7 mouse cellular contexts compared by ENCODE assay signal in genomic region chr2:118388341-118389335, GRCm38 (mm10). TPM values are rescaled to one million over a fixed set of nuclear protein-coding genes. Genes with fewer than 3 reads are reported as not detected.
A peak's percentile ranks its signal among the peaks of the same experiment; 100 is the strongest.
DNase-seq lines count a peak whose midpoint lies in the region; ATAC-seq lines count a peak whose summit lies in the region.

Gene Eif2ak4, plus strand, starts transcription at chr2:118388618.

- H3K4me3 ChIP-seq in embryonic facial prominence, embryonic 11.5 days (ENCODE audit: low read depth, low read length) = peak within 1 kb of the TSS; percentile 83
- peak within 1 kb of the TSS; percentile 82 for H3K4me3 ChIP-seq in limb, embryonic 10.5 days
- H3K4me3 ChIP-seq in midbrain, embryonic 13.5 days (replicated peaks) = peak within 1 kb of the TSS; percentile 82

- H3K27ac ChIP-seq in embryonic facial prominence, embryonic 11.5 days (replicated peaks; ENCODE audit: low read depth, low read length) = peak within 1 kb of the TSS; percentile 81
- H3K27ac ChIP-seq in limb, embryonic 10.5 days = peak within 1 kb of the TSS; percentile 96
- peak within 1 kb of the TSS; percentile 90 for H3K27ac ChIP-seq in midbrain, embryonic 13.5 days

- H3K4me2 ChIP-seq in embryonic facial prominence, embryonic 11.5 days (ENCODE audit: low read depth, low read length) = peak within 1 kb of the TSS; percentile 43
- H3K4me2 ChIP-seq in midbrain, embryonic 13.5 days (replicated peaks) = peak within 1 kb of the TSS; percentile 71

- no peaks in the 10 kb centered on the region for H3K4me1 ChIP-seq in embryonic facial prominence, embryonic 11.5 days (ENCODE audit: control insufficient read depth, insufficient read depth, low read length)
- peaks cover 19% of the 10 kb centered on the region for H3K4me1 ChIP-seq in limb, embryonic 10.5 days
- peaks cover 17% of the 10 kb centered on the region for H3K4me1 ChIP-seq in midbrain, embryonic 13.5 days (replicated peaks)

- H3K27me3 ChIP-seq in embryonic facial prominence, embryonic 11.5 days (ENCODE audit: control insufficient read depth, insufficient read depth, low read length) = no peaks in the 10 kb centered on the region
- no peaks in the 10 kb centered on the region for H3K27me3 ChIP-seq in limb, embryonic 10.5 days (ENCODE audit: low read depth, poor library complexity, severe bottlenecking)
- H3K27me3 ChIP-seq in midbrain, embryonic 13.5 days = no peaks in the 10 kb centered on the region

- WGBS in embryonic facial prominence, embryonic 11.5 days = under 1% methylated on average over 61 of the region's 61 CpGs
- WGBS in limb, embryonic 10.5 days = 2% methylated on average over 61 of the region's 61 CpGs
- under 1% methylated on average over 61 of the region's 61 CpGs for WGBS in midbrain, embryonic 13.5 days

- H3K9me3 ChIP-seq in embryonic facial prominence, embryonic 11.5 days (replicated peaks; ENCODE audit: control insufficient read depth, low read length) = no peaks in the 10 kb centered on the region
- H3K9me3 ChIP-seq in limb, embryonic 10.5 days (replicated peaks) = no peaks in the 10 kb centered on the region
- no peaks in the 10 kb centered on the region for H3K9me3 ChIP-seq in midbrain, embryonic 13.5 days

- peak; percentile 98 for ATAC-seq in embryonic facial prominence, embryonic 11.5 days (replicated peaks; ENCODE audit: insufficient number of reproducible peaks, low FRiP score, low TSS enrichment, low read depth)
- ATAC-seq in granulocyte monocyte progenitor cell, adult 5-6 weeks (replicated peaks; ENCODE audit: poor library complexity, severe bottlenecking) = peak; percentile 96
- peak; percentile 98 for ATAC-seq in midbrain, embryonic 13.5 days

- H3K36me3 ChIP-seq in embryonic facial prominence, embryonic 11.5 days (replicated peaks; ENCODE audit: control insufficient read depth, insufficient read depth, low read depth, low read length) = no peaks in the 10 kb centered on the region
- no peaks in the 10 kb centered on the region for H3K36me3 ChIP-seq in limb, embryonic 10.5 days
- no peaks in the 10 kb centered on the region for H3K36me3 ChIP-seq in midbrain, embryonic 13.5 days

- peak within 1 kb of the TSS; percentile 89 for H3K9ac ChIP-seq in embryonic facial prominence, embryonic 11.5 days (replicated peaks; ENCODE audit: low read length)
- H3K9ac ChIP-seq in midbrain, embryonic 13.5 days (replicated peaks) = peak within 1 kb of the TSS; percentile 86

- DNase-seq in adrenal gland, postnatal 14 days = peak; percentile 100
- DNase-seq in embryonic facial prominence, embryonic 11.5 days (ENCODE audit: low spot score) = peak; percentile 99
- DNase-seq in kidney, adult 11 months = peak; percentile 100
- peak; percentile 95 for DNase-seq in limb, embryonic 10.5 days (ENCODE audit: low spot score)
- peak; percentile 99 for DNase-seq in spleen, adult 12 weeks (ENCODE audit: low spot score)

RNA-seq across cellular contexts. Expression of gene Eif2ak4, which starts in this region (rescaled TPM):
- 16.6 and 17.2 TPM in 2 replicates for total RNA-seq in adrenal gland, postnatal 14 days (2021)
- 11.6 and 13.1 TPM in 2 replicates for polyA plus RNA-seq in embryonic facial prominence, embryonic 11.5 days (2014; fragmentation: Nextera tagmentation; extraction: Ambion mirVana)
- 16.3 and 20.0 TPM in 2 replicates for total RNA-seq in granulocyte monocyte progenitor cell, adult 5-6 weeks (2014; fragmentation: Nextera tagmentation)
- 12.7 and 17.5 TPM in 2 replicates for total RNA-seq in granulocyte monocyte progenitor cell, adult 5-6 weeks (2017)
- polyA plus RNA-seq in limb, embryonic 10.5 days (2016; fragmentation: Nextera tagmentation; extraction: Ambion mirVana) = 13.2 and 15.5 TPM in 2 replicates
- 7.5 and 7.6 TPM in 2 replicates for polyA plus RNA-seq in midbrain, embryonic 13.5 days (2015; fragmentation: Nextera tagmentation; extraction: Ambion mirVana)

Comparison
In these comparisons a context has a peak if more than half of its experiments do, and no peak if none do; other contexts are left out.
1. Peak in every context shown above with its lines: DNase-seq, ATAC-seq, H3K4me3 ChIP-seq and H3K27ac ChIP-seq.